Mouse (Mus musculus) liver, embryonic 13.5 days (tissue): ENCODE measurements around the gene Tff3. TPM values are rescaled to one million over a fixed set of nuclear protein-coding genes. Genes with fewer than 3 reads are reported as not detected.

Experiments
- ATAC-seq: fragments of 200-750 bp; cut with Nextera tagmentation; 2 replicates; pipeline ENCODE4 v1.8.0; 2017; ENCODE audit warnings: low read depth, mild to moderate bottlenecking, moderate number of reproducible peaks, moderate library complexity
- DNase-seq: peaks from one replicate; pipeline ENCODE4 v3.0.0; 2022
- H3K27ac ChIP-seq: fragments of 300-500 bp; sonication (generic); 2 replicates; pipeline ENCODE4 v1.5.1; 2015; ENCODE audit warnings: moderate library complexity, mild to moderate bottlenecking, inconsistent platforms
- H3K27me3 ChIP-seq: fragments of 300-500 bp; sonication (generic); 2 replicates; pipeline ENCODE4 v1.6.1; 2015; ENCODE audit warnings: mild to moderate bottlenecking, inconsistent platforms
- H3K36me3 ChIP-seq: fragments of 300-500 bp; sonication (generic); 2 replicates; pipeline ENCODE4 v1.6.1; 2015; ENCODE audit warnings: mild to moderate bottlenecking, inconsistent platforms
- H3K4me1 ChIP-seq: fragments of 300-500 bp; sonication (generic); replicated peaks from 2 replicates; pipeline ENCODE4 v1.6.1; 2015; ENCODE audit warnings: inconsistent platforms
- H3K4me2 ChIP-seq: fragments of 300-500 bp; sonication (generic); 2 replicates; pipeline ENCODE4 v1.6.1; 2015; ENCODE audit warnings: inconsistent platforms, mild to moderate bottlenecking, moderate library complexity
- H3K4me3 ChIP-seq: fragments of 300-500 bp; sonication (generic); replicated peaks from 2 replicates; pipeline ENCODE4 v1.5.1; 2015; ENCODE audit warnings: mild to moderate bottlenecking, inconsistent platforms
- H3K9ac ChIP-seq: fragments of 300-500 bp; sonication (generic); 2 replicates; pipeline ENCODE4 v1.6.1; 2015; ENCODE audit warnings: mild to moderate bottlenecking, inconsistent platforms
- H3K9me3 ChIP-seq: fragments of 300-500 bp; sonication (generic); replicated peaks from 2 replicates; pipeline ENCODE4 v1.6.1; 2016; ENCODE audit warnings: inconsistent platforms
- WGBS: fragments of 180-500 bp; shearing (Covaris S2); methylation state at CpG from one replicate; pipeline ENCODE4 v1.1.7; 2015; ENCODE audit not compliant: insufficient replicate concordance; 5-methylcytosine and 5-hydroxymethylcytosine counted together
- polyA plus RNA-seq: library from polyadenylated mRNA; unstranded; fragments of >200 nt; fragmentation: Nextera tagmentation; extraction: Ambion mirVana; gene quantifications from 2 replicates; pipeline ENCODE4 v1.2.1, GENCODE M21; 2015

Gene Tff3
- polyA plus RNA-seq, 1 experiment from 2014 or later, result 6.0 TPM

DNA sequence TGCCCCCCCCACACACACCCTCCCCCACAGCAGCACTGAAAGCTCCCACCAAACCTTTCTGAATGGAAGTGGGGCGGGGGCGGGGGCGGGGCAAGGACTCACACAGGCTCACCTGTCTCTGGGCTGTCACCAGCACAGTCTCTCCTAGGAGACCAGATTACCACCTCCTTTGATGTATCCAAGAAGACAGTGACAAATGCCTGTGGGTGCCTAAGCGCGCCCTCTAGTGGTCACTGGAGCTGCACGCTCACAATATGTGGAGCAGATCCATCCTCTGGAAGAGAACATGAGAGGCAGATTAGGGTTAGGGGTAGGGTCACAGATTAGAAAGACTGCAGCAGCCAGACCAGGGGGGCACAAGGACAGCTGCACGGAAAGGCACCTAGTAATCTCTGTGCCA, 10.0 kb downstream of the Tff3 start:
- Histone ChIP-seq H3K9ac (no peak overlapping the region), H3K27ac (no peak overlapping the region), H3K27me3 (peaks cover 6% of the 10 kb centered on the region; the same call in 1 of the 2 replicates), H3K4me3 (no peak overlapping the region), H3K36me3 (no peaks in the 10 kb centered on the region), H3K9me3 (no peaks in the 10 kb centered on the region), H3K4me2 (no peak overlapping the region), H3K4me1 (peaks cover 13% of the 10 kb centered on the region)
- DNase-seq (peak; percentile 61), ATAC-seq (peak; percentile 49)
- 2% methylated on average over 7 of the region's 7 CpGs for WGBS

DNA sequence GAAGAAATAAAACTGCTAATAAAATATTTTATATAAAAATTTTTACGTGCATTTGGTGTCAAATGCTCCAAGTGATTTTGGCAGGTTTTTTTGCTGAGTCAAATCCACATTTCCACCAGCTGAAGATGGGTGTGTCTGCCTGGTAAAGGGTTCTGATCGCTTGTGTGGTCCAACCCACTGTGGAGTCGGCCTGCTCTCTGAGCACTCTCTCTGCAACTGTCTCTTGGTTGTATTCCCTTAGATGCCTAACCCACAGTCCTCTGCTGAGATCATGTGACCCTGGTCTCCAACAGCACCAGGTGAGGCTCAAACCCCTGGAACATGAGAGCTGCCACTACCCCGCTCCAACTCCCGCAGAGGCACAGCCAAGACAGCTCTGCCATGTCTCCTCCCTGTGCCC, 11.5 kb downstream of the Tff3 start:
- WGBS, result 73% methylated on average over 5 of the region's 5 CpGs
- Histone ChIP-seq H3K4me2 (no peak overlapping the region), H3K36me3 (no peaks in the 10 kb centered on the region), H3K27me3 (peaks cover 6% of the 10 kb centered on the region; the same call in 1 of the 2 replicates), H3K27ac (no peak overlapping the region), H3K4me1 (peaks cover 13% of the 10 kb centered on the region), H3K9me3 (no peaks in the 10 kb centered on the region), H3K9ac (no peak overlapping the region), H3K4me3 (no peak overlapping the region)
- DNase-seq, result no peak
- no peak; the same call in 1 of the 2 replicates for ATAC-seq

DNA sequence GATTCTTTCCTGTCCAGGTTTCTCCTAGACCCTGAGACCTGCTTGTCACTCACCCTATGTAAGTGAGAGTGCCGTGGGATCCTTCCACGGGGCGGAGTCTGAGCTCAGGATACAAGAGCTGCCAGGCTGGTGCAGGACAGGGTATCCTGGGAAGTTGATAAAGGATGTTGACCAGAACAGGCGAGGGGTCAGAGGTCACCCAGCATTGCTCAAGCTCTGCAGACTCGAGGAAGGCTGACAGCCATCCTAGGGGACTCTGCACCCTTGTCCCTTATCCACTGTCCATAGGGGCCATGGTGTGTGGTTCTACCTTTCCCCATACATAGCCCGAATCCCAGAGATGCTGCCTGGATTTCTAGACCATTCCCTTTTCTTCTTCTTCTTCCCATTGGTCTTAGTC, 13.4 kb downstream of the Tff3 start:
- ATAC-seq (0 out of 2 replicates have a peak, but pooled peaks have one; percentile 38), DNase-seq (no peak)
- Histone ChIP-seq H3K27me3 (peaks cover 6% of the 10 kb centered on the region; the same call in 1 of the 2 replicates), H3K9ac (no peak overlapping the region), H3K27ac (no peak overlapping the region), H3K4me3 (no peak overlapping the region), H3K36me3 (no peaks in the 10 kb centered on the region), H3K9me3 (no peaks in the 10 kb centered on the region), H3K4me2 (no peak overlapping the region), H3K4me1 (peaks cover 5% of the 10 kb centered on the region)
- 61% methylated on average over 6 of the region's 6 CpGs for WGBS

DNA sequence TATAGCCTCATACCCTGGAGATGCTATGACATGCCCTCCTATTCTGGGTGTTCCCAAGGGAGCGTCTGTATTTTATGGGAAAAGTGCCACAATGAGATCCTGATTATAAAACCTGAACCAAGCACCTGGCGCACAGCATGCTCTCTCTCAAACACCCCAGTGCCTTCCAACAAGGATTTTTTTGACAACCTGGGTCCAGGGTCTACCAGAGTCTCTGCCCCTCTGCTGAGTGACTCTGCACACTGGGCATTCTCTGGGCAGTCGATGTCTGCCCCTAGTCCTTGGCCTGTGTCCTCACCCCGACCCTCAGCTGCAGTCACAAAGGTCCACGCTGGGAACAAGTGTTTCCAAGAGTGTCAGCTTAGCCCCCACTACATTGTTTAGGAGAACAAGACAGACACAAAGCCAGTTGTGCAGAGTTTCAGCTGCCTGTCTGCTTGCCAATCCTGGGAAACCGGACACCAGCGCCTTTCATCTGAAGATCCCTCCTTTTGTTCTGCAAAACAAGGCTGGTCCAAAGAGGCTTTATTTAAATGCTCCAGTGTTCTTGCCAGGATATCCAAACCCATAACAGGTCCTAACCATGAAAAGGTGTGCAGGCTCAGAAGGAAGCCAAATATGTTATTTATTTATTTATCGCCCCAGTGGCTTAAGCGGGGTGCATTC, 16.1 kb downstream of the Tff3 start:
- Histone ChIP-seq H3K27me3 (no peaks in the 10 kb centered on the region), H3K9me3 (no peaks in the 10 kb centered on the region), H3K4me3 (no peak overlapping the region), H3K4me1 (0 out of 2 replicates have a peak, but pooled peaks cover 5% of the 10 kb centered on the region), H3K9ac (no peak overlapping the region), H3K4me2 (no peak overlapping the region), H3K27ac (no peak overlapping the region), H3K36me3 (peaks cover 3% of the 10 kb centered on the region; the same call in 1 of the 2 replicates)
- ATAC-seq (no peak), DNase-seq (no peak)
- 75% methylated on average over 9 of the region's 9 CpGs for WGBS

DNA sequence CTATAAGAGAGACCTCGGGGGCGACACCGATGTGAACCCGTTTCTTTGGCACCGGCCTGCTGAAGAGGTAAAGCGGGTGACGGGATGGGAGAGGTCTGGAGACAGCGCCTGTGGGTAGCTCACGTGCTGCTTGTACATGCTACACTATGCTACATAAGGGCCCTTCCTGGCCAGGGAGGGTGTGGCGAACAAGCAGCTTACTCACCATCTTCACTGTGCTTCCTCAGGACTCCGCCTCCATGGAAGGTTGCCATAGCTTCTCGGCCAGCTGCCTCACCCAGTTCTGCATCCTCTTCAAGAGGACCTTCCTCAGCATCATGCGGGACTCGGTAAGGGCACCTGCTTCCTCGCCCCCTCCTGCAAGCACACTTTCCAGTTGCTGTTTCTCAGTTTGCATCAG, 21.1 kb downstream of the Tff3 start:
- no peak overlapping the region for H3K4me2 ChIP-seq
- peaks cover 3% of the 10 kb centered on the region; the same call in 1 of the 2 replicates for H3K36me3 ChIP-seq
- H3K27ac ChIP-seq, result no peak overlapping the region
- no peak overlapping the region for H3K9ac ChIP-seq
- no peak for ATAC-seq
- peaks cover 22% of the 10 kb centered on the region for H3K4me1 ChIP-seq
- no peak overlapping the region for H3K4me3 ChIP-seq
- 0 out of 2 replicates have a peak, but pooled peaks cover 3% of the 10 kb centered on the region for H3K27me3 ChIP-seq
- H3K9me3 ChIP-seq, result no peaks in the 10 kb centered on the region
- WGBS, result 78% methylated on average over 15 of the region's 15 CpGs
- DNase-seq, result no peak

DNA sequence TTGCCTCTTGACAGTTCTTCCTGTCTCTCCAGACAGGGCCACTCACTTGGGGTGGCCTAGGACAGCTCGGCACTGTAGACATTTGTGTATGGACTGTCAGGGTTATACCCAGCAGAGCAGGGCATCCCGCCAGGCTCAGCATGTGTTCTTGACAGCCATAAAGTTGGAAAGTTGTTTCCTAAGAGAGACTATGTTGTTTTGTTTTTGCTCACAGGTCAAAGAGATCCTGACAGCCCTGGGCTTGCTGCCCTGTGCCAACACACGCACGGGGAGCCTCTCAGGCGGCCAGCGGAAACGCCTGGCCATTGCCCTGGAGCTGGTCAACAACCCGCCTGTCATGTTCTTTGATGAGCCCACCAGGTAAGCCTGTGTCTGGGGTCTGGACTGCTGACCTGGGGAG, 25.6 kb downstream of the Tff3 start:
- ATAC-seq (no peak), DNase-seq (no peak)
- Histone ChIP-seq H3K27ac (no peak overlapping the region), H3K27me3 (0 out of 2 replicates have a peak, but pooled peaks cover 3% of the 10 kb centered on the region), H3K4me2 (no peak overlapping the region), H3K9ac (no peak overlapping the region), H3K4me3 (no peak overlapping the region), H3K36me3 (peaks cover 3% of the 10 kb centered on the region; the same call in 1 of the 2 replicates), H3K9me3 (no peaks in the 10 kb centered on the region), H3K4me1 (peaks cover 42% of the 10 kb centered on the region)
- WGBS, result 84% methylated on average over 8 of the region's 8 CpGs

DNA sequence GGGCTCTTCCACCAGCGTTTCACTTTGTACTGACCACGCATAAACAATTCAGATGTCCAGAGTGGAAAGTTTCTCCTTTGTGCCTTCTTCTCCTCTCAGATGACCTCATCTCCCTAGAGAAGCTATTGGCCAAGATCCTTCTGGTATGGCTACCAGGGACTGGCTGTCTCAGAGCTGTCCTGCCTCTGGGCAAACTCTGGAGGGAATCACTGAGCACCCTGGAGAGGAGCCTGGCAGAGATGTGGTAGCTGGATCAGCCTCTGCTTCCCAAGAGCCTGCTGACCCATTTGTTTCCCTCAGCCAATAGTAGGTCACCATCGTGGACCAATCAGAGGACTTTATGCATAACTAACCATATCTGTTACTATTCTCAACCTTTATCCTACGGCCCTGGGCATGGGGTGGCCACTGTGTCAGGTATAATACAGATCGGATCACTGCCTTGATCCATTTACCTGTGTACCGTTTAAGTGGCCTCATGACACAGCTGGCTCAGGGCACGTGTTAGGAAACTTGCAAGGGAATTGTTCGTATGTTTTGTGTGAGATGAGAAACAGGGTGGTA, 26.4 kb downstream of the Tff3 start:
- Histone ChIP-seq H3K9me3 (no peaks in the 10 kb centered on the region), H3K27ac (no peak overlapping the region), H3K9ac (no peak overlapping the region), H3K27me3 (0 out of 2 replicates have a peak, but pooled peaks cover 3% of the 10 kb centered on the region), H3K4me1 (peaks cover 47% of the 10 kb centered on the region), H3K4me2 (no peak overlapping the region), H3K36me3 (no peaks in the 10 kb centered on the region), H3K4me3 (no peak overlapping the region)
- ATAC-seq, result no peak
- DNase-seq, result no peak
- 75% methylated on average over 8 of the region's 8 CpGs for WGBS

DNA sequence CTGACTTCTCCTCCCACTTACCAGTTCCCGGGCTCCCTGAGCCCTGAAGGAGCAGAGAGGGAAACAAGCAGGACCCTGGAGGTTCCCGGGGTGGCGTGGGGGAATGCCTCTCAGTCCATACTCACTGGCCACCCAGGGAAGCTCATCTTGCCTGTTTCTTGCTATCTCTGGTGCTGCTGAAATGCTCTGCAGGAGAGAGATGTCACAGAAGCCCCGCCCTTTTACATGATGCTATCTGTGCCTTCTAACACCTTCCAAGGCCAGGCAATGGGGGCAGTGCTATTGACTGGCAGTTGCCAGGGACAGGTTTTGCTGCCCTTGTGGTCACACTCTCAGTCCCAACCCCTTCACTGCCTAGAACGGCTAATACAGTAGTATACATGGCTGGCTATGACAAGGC, 30.7 kb downstream of the Tff3 start:
- Histone ChIP-seq H3K36me3 (no peaks in the 10 kb centered on the region; the same call in 1 of the 2 replicates), H3K4me2 (peak overlapping the region; percentile 30), H3K9ac (peak overlapping the region; percentile 26; the same call in 1 of the 2 replicates), H3K27ac (0 out of 2 replicates have a peak overlapping the region, but pooled peaks have one; percentile 50), H3K4me1 (peaks cover 42% of the 10 kb centered on the region), H3K9me3 (no peaks in the 10 kb centered on the region), H3K27me3 (no peaks in the 10 kb centered on the region), H3K4me3 (no peak overlapping the region)
- no peak for DNase-seq
- peak; percentile 80 for ATAC-seq
- WGBS, result 55% methylated on average over 5 of the region's 5 CpGs

DNA sequence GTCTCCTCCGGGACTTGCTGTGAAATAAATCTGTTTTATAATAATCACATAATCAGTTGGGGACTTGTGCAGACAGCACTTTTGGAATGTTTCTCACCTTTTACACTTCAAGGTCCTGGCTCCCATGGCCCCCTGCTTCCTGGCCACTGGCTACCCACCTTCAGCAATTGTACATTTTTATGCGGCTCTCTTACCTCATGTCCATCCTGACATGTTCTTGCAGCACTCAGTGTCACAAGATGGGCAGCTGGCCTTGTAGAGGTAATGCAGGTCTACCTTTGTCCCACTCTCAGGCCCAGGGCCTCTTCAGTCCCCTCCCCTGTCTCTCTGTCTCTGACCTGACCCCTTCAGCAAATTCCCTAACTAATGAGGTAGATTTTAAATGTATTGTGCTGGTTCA, 32.6 kb downstream of the Tff3 start:
- H3K36me3 ChIP-seq, result peaks cover 7% of the 10 kb centered on the region
- DNase-seq (no peak), ATAC-seq (no peak)
- peaks cover 58% of the 10 kb centered on the region for H3K4me1 ChIP-seq
- H3K27me3 ChIP-seq, result no peaks in the 10 kb centered on the region
- no peak overlapping the region for H3K9ac ChIP-seq
- H3K9me3 ChIP-seq, result 0 out of 2 replicates have a peak, but pooled peaks cover 4% of the 10 kb centered on the region
- WGBS, result 92% methylated on average over 2 of the region's 2 CpGs
- H3K4me3 ChIP-seq, result no peak overlapping the region
- no peak overlapping the region for H3K27ac ChIP-seq
- no peak overlapping the region for H3K4me2 ChIP-seq

DNA sequence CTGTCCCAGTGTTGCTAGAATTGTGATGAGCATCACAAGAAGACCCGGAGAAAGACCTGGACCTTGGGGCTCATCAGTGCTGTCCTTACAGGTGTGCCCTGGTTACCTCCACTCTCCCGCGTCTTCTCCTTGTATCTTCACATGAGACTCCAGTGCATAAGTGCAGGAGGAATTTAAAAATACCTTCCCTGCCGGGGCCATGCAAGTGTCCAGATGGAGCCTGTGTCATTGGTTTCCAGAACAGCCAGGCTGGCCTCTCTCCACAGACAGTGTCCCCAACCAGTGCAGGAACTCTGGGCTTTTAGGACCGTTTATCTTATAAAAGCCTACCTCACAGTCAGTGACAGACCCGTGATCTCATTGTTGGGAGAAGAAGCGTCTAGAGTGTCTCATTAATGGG, 33.9 kb downstream of the Tff3 start:
- Histone ChIP-seq H3K9ac (no peak overlapping the region), H3K4me1 (peaks cover 65% of the 10 kb centered on the region), H3K27me3 (no peaks in the 10 kb centered on the region), H3K4me3 (no peak overlapping the region), H3K4me2 (no peak overlapping the region), H3K27ac (no peak overlapping the region), H3K36me3 (peaks cover 7% of the 10 kb centered on the region), H3K9me3 (0 out of 2 replicates have a peak, but pooled peaks cover 4% of the 10 kb centered on the region)
- no peak for DNase-seq
- no peak for ATAC-seq
- 85% methylated on average over 7 of the region's 7 CpGs for WGBS

DNA sequence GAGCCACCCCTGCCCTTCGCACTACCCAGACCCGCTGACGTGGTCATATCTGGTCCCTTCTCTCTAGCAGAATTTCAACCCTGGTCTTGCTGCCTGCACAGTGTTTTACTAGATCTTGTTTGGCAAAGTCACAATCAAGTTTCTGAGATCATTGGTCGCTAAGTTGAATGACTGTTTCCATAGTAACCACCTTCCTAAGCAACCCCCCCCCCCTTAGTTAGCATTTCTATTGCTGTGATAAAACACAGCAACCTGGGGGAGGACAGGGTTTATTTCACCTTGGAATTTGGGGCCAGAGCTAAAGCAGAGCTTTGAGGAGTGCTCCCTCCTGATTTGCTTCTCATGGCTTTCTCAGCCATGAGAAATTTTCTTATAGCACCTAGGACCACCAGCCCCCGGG, 34.7 kb downstream of the Tff3 start:
- H3K27ac ChIP-seq, result no peak overlapping the region
- no peak for DNase-seq
- H3K27me3 ChIP-seq, result no peaks in the 10 kb centered on the region
- WGBS, result 62% methylated on average over 5 of the region's 5 CpGs
- 0 out of 2 replicates have a peak, but pooled peaks cover 4% of the 10 kb centered on the region for H3K9me3 ChIP-seq
- ATAC-seq, result no peak
- H3K4me1 ChIP-seq, result peaks cover 68% of the 10 kb centered on the region
- H3K36me3 ChIP-seq, result peaks cover 7% of the 10 kb centered on the region
- no peak overlapping the region for H3K4me3 ChIP-seq
- no peak overlapping the region for H3K9ac ChIP-seq
- H3K4me2 ChIP-seq, result no peak overlapping the region
